Mouse (Mus musculus) kidney, adult 2 months (tissue): ENCODE results near the gene Fbxo6.

Experiments used
- CTCF ChIP-seq: fragments of 200-500 bp; conservative IDR thresholded peaks from 2 replicates; pipeline ENCODE4 v1.5.1; 2011; ENCODE audit warnings: low read depth, mild to moderate bottlenecking, control low read depth, low read length, moderate library complexity, mixed read lengths; ENCODE audit not compliant: insufficient read depth, insufficient read length
- POLR2A ChIP-seq: fragments of 200-500 bp; IDR thresholded peaks from one replicate; pipeline ENCODE4 v1.6.1; 2011; ENCODE audit warnings: low read depth, low read length, control low read depth

DNA sequence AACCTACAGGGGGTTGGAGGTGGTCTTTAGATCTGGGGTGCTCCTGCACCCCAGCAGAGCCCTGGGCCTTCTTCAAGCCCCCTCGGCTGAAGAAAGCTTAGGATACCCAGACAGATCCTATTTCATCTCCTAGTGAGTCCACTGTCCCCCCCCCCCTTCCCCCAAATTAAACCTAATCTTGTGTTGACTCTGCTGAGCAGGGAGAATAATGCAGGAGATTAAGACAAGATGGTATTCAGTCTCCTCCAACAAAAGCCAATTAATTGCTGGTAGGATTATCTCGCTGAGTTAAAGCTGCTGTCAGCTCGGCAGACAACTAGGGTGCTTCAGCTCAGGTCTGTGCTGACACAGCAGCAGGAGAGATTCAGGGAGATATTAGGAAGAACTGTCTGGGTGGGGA is 19.3 kb upstream of the Fbxo6 start:
- TF ChIP-seq CTCF = no peak
- TF ChIP-seq POLR2A = no peak
